Mouse (Mus musculus) C2C12 (cell line): ENCODE data around the gene Rnf220. TPM values are rescaled to one million over a fixed set of nuclear protein-coding genes. Genes with fewer than 3 reads are reported as not detected.

ENCODE experiments used
- H3K27me3 ChIP-seq: one replicate; pipeline ENCODE4 v1.6.1; 2011; ENCODE audit not compliant: control insufficient read depth, insufficient read depth, insufficient read length
- H3K36me3 ChIP-seq: one replicate; pipeline ENCODE4 v1.6.1; 2011; ENCODE audit not compliant: control insufficient read depth, insufficient read depth
- H3K4me3 ChIP-seq: one replicate; pipeline ENCODE4 v1.5.1; 2011; ENCODE audit warnings: mild to moderate bottlenecking, control low read depth; ENCODE audit not compliant: poor library complexity, insufficient read depth, severe bottlenecking
- H3K79me2 ChIP-seq: one replicate; pipeline ENCODE4 v1.6.1; 2011; ENCODE audit not compliant: control insufficient read depth, insufficient read depth
- H3K79me3 ChIP-seq: one replicate; pipeline ENCODE4 v1.6.1; 2011; ENCODE audit warnings: low read depth, control low read depth
- H3ac ChIP-seq: one replicate; pipeline ENCODE3; 2011; ENCODE audit warnings: low read depth; ENCODE audit not compliant: control insufficient read depth, insufficient read length
- CEBPB ChIP-seq: IDR thresholded peaks from one replicate; pipeline ENCODE4 v1.6.1; 2011; ENCODE audit warnings: low read depth, mild to moderate bottlenecking, control low read depth, moderate library complexity
- CTCF ChIP-seq: IDR thresholded peaks from one replicate; pipeline ENCODE4 v1.5.1; 2011; ENCODE audit not compliant: control insufficient read depth, insufficient read depth, insufficient read length
- FOSL1 ChIP-seq: IDR thresholded peaks from one replicate; pipeline ENCODE4 v1.8.0; 2011; ENCODE audit warnings: mild to moderate bottlenecking, low read length; ENCODE audit not compliant: poor library complexity, insufficient read depth, severe bottlenecking
- MAX ChIP-seq: IDR thresholded peaks from one replicate; pipeline ENCODE4 v1.6.1; 2011; ENCODE audit warnings: mild to moderate bottlenecking, control low read depth
- MYOD1 ChIP-seq: IDR thresholded peaks from one replicate; pipeline ENCODE4 v1.6.1; 2011; ENCODE audit warnings: low read depth; ENCODE audit not compliant: control insufficient read depth, insufficient read length
- MYOG ChIP-seq: IDR thresholded peaks from one replicate; pipeline ENCODE4 v1.6.1; 2011; ENCODE audit not compliant: control insufficient read depth, insufficient read length; ENCODE audit errors: extremely low read depth
- USF1 ChIP-seq: IDR thresholded peaks from one replicate; pipeline ENCODE4 v1.6.1; 2011; ENCODE audit warnings: low read depth, mild to moderate bottlenecking, control low read depth, moderate library complexity
- polyA plus RNA-seq: library from polyadenylated mRNA; unstranded; fragments of >200 nt; fragmentation: generic; extraction: Trizol; gene quantifications from one replicate; pipeline ENCODE4 v1.2.1, GENCODE M21; 2012; ENCODE audit warnings: missing spikeins

The Rnf220 gene
- polyA plus RNA-seq, 1 experiment: 61.2 TPM

DNA sequence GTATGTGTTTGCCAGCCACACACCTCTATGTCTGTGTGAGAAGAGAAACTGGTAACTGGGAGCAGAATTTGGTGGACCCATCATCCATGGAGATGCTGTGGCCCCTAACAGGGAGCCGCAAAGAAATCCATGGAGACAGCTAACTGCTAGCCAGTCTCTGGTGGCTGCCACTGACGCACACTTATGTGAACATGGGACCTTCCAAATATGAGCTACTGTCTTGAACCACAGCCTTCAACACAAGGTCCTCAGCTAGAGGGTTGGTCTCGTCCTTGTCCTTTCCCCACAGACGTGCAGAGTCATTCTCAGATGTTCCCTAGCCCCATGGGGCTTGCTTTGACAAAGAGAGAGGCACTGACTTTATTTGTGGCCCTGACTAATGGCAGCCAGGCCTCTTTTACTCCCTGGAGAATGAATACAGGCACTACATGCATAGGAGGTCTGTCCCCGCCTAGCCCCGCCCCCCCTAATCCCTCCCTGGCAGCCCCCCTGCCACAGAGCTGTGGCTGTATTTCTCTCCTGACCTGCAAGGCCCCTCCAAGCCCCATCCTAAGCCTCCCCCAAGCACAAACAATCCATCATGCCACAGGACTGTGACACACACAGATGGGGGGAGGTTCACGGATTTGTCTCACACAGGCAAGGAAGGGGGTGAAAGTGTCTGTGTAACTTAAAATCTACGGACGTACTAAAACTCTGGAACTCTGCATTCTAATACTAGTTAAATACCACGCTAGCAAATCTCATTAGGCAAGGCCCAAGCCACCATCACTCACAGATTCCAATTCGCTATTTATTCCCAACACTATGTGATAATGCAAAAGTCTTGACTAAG, 16.0 kb downstream of the Rnf220 start:
- H3K27me3 ChIP-seq: peaks cover 64% of the 10 kb centered on the region
- no peak overlapping the region for H3K4me3 ChIP-seq
- H3K36me3 ChIP-seq: no peaks in the 10 kb centered on the region
- H3K79me2 ChIP-seq: no peaks in the 10 kb centered on the region
- no peak overlapping the region for H3ac ChIP-seq
- H3K79me3 ChIP-seq: no peaks in the 10 kb centered on the region
- no peak for TF ChIP-seq MAX

DNA sequence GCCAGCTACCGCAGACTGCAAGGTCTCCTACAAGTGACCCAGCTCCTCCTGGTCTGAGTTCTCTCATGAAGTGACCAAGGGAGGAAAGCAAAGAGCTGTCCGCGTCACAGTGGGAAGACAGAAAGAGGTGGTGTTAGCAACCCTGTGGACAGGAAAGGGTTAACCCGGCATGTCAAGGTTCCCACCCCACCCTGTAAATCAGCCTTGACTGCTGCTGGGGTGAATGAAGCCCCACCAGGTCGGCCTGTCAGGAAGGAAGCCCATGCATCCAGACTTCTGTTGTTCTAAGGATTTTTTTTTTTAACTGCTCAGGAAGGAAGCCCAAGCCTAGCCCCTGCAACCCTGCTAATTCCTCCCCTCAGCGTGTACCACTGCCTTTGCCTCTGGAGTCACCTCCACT, 16.9 kb downstream of the Rnf220 start:
- Histone ChIP-seq H3K4me3 (no peak overlapping the region), H3ac (no peak overlapping the region), H3K79me2 (no peaks in the 10 kb centered on the region), H3K36me3 (no peaks in the 10 kb centered on the region), H3K79me3 (no peaks in the 10 kb centered on the region), H3K27me3 (peaks cover 64% of the 10 kb centered on the region)
- no peak for TF ChIP-seq FOSL1
- no peak for TF ChIP-seq CEBPB
- no peak for TF ChIP-seq MYOD1
- TF ChIP-seq MYOG: no peak
- TF ChIP-seq USF1: no peak
- no peak for TF ChIP-seq CTCF
- TF ChIP-seq MAX: no peak

DNA sequence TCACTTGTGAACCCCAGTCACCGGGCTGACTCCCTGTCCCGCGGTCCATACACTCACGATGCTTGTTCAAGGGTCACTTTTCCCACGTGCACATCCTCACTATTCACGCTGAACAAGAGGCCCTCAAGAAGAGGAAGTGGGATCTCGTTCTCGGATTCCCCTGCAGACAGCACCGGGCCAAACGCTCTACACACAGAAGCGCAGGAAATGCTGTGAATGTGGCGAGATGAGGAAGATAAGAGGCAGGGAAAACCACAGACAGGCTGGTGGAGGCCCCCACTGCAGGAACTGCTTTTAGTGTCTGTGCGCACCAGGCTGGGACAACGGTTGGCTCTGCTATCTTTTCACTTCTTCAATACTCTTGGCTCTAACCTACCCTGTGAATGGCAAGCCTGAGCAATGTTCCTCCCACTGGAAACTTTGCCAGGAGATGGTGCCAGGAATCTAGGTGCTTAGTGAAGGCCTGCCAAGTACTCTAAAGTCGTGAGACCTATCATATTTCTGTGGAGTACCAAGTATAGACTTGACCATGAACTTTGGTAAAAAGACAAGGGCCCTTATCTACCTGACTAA, 18.7 kb downstream of the Rnf220 start:
- H3K4me3 ChIP-seq: no peak overlapping the region
- peaks cover 76% of the 10 kb centered on the region for H3K27me3 ChIP-seq
- no peaks in the 10 kb centered on the region for H3K36me3 ChIP-seq
- H3ac ChIP-seq: no peak overlapping the region
- TF ChIP-seq MYOD1 (no peak), USF1 (no peak), CTCF (no peak)
- no peaks in the 10 kb centered on the region for H3K79me2 ChIP-seq
- H3K79me3 ChIP-seq: no peaks in the 10 kb centered on the region

DNA sequence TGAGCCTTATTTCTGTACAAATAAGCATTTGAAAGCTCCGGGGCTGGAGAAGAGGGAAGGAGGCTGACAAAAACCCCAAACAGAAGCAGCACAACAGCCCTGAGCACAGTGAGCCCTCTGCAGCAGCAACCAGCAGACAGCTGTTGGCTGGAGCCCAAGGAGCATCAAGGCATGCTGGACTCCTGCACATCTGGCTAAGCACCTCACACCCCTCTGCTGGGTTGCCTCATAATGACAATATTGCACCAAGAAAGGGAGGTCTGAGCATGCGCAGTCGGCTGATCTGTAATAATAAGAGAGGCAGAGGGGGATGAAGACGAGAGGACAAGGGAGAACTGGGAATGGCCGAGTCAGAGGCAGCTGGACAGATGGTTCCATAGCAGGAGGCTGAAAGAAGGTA, 19.5 kb downstream of the Rnf220 start:
- TF ChIP-seq CTCF (no peak), FOSL1 (no peak), MAX (no peak), USF1 (no peak), CEBPB (no peak), MYOG (no peak), MYOD1 (no peak)
- no peak overlapping the region for H3K4me3 ChIP-seq
- no peaks in the 10 kb centered on the region for H3K36me3 ChIP-seq
- no peak overlapping the region for H3ac ChIP-seq
- no peaks in the 10 kb centered on the region for H3K79me2 ChIP-seq
- H3K27me3 ChIP-seq: peaks cover 82% of the 10 kb centered on the region
- no peaks in the 10 kb centered on the region for H3K79me3 ChIP-seq

DNA sequence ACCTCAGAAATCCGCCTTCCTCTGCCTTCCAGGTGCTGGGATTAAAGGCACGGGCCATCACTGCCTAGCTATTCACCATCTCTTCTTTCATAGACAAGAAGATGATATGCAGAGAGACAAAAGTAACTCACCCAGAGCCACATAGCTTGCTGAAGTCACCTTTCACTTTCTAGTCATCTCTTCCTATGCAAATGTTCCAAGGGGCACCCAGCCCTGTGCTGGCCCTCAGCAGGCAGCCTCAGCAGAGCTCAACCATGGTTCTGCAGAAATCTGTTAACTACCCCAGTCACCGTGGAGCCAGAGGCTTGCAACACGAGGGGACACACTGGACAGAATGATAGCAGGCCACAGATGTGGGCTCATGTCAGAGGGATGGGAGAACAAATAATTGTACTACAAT, 20.1 kb downstream of the Rnf220 start:
- Histone ChIP-seq H3K36me3 (no peaks in the 10 kb centered on the region), H3K4me3 (no peak overlapping the region), H3K27me3 (peaks cover 78% of the 10 kb centered on the region), H3K79me2 (no peaks in the 10 kb centered on the region), H3K79me3 (no peaks in the 10 kb centered on the region), H3ac (no peak overlapping the region)
- TF ChIP-seq MYOD1: no peak
- TF ChIP-seq MYOG: no peak
- no peak for TF ChIP-seq MAX
- TF ChIP-seq CTCF: no peak
- no peak for TF ChIP-seq USF1
- no peak for TF ChIP-seq FOSL1
- no peak for TF ChIP-seq CEBPB

DNA sequence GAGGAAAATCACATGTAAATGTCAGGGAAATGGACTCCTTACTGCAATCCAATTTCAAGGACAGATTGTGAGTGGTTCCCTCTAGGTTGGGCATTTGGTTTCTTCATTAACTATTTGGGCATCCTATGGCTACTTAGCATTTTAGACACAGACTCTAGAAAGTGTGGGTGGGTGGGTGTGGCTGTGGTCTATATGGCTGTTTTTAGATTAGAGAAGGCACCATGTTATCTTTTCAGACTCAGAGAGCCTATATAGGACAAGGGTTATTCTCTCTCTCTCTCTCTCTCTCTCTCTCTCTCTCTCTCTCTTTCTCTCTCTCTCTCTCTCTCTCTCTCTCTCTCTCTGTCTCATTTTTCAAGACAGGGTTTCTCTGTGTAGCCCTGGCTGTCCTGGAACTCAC, 20.5 kb downstream of the Rnf220 start:
- Histone ChIP-seq H3ac (no peak overlapping the region), H3K36me3 (no peaks in the 10 kb centered on the region), H3K4me3 (no peak overlapping the region), H3K27me3 (peaks cover 76% of the 10 kb centered on the region), H3K79me3 (no peaks in the 10 kb centered on the region), H3K79me2 (no peaks in the 10 kb centered on the region)
- TF ChIP-seq MAX: no peak
- TF ChIP-seq CTCF: no peak
- TF ChIP-seq MYOG: no peak
- no peak for TF ChIP-seq FOSL1
- TF ChIP-seq USF1: no peak
- TF ChIP-seq CEBPB: no peak
- TF ChIP-seq MYOD1: no peak
